Mouse (Mus musculus): ENCODE results near the gene Wwc1. TPM values are rescaled to one million over a fixed set of nuclear protein-coding genes. Genes with fewer than 3 reads are reported as not detected.
A peak's percentile ranks its signal among the peaks of the same experiment; 100 is the strongest.

Gene Wwc1
- polyA plus RNA-seq, 1 experiment from 2014 or later: 7.1 TPM

GRCm38 (mm10) chr11:35899946-35900345, 80.4 kb downstream of the Wwc1 start:
- 66% methylated on average over 9 of the region's 9 CpGs for WGBS

GRCm38 (mm10) chr11:35893454-35893853, 86.9 kb downstream of the Wwc1 start:
- peaks cover 20% of the 10 kb centered on the region for H3K36me3 ChIP-seq
- 64% methylated on average over 4 of the region's 4 CpGs for WGBS
- no peak overlapping the region for H3K4me2 ChIP-seq
- H3K9ac ChIP-seq: no peak overlapping the region
- H3K27ac ChIP-seq: peak overlapping the region; percentile 41; the same call in 1 of the 2 replicates
- no peak overlapping the region for H3K4me3 ChIP-seq (replicated peaks)
- no peaks in the 10 kb centered on the region for H3K9me3 ChIP-seq (replicated peaks)
- H3K27me3 ChIP-seq: no peaks in the 10 kb centered on the region
- H3K4me1 ChIP-seq: peaks cover 13% of the 10 kb centered on the region
- 0 out of 2 replicates have a peak, but pooled peaks have one; percentile 27 for ATAC-seq (replicated peaks; ENCODE audit: low FRiP score)

More at GRCm38 (mm10) chr11:35899946-35900345, 80.4 kb downstream of the Wwc1 start:
- Histone ChIP-seq H3K9me3 (replicated peaks) (no peaks in the 10 kb centered on the region), H3K9ac (no peak overlapping the region), H3K4me2 (no peak overlapping the region), H3K27me3 (no peaks in the 10 kb centered on the region), H3K36me3 (0 out of 2 replicates have a peak, but pooled peaks cover 2% of the 10 kb centered on the region), H3K4me1 (no peaks in the 10 kb centered on the region), H3K27ac (no peak overlapping the region), H3K4me3 (replicated peaks) (no peak overlapping the region)
- ATAC-seq (replicated peaks; ENCODE audit: low FRiP score): no peak

- Histone ChIP-seq H3K27me3 (no peaks in the 10 kb centered on the region), H3K27ac (peak overlapping the region; percentile 41; the same call in 1 of the 2 replicates), H3K36me3 (peaks cover 23% of the 10 kb centered on the region), H3K4me2 (no peak overlapping the region), H3K4me1 (peaks cover 13% of the 10 kb centered on the region), H3K9ac (no peak overlapping the region), H3K9me3 (replicated peaks) (no peaks in the 10 kb centered on the region), H3K4me3 (replicated peaks) (no peak overlapping the region)
- 45% methylated on average over 10 of the region's 10 CpGs for WGBS
- ATAC-seq (replicated peaks; ENCODE audit: low FRiP score): peak; percentile 19; the same call in 1 of the 2 replicates
Measured at GRCm38 (mm10) chr11:35893018-35893421, 87.3 kb downstream of the Wwc1 start.

DNA sequence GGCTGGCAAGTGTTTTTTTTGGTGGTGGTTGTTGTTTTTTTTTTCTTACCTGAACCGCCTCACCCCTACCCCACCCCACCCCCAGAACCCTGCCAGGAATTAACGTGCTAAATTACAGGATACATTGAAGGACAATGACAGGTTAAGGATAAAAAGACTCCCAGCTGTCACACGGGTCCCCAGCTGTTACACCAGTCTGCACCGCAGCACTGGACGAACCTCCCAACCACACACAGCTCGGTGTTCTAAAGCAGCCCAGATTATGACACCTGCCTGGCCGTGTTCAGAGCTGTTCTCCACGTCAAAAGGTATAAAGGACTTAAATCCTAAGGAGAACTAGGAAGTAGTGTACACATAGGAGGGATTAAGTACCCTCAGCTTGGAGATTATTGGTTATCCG, 88.0 kb downstream of the Wwc1 start:
- H3K4me2 ChIP-seq: no peak overlapping the region
- H3K27ac ChIP-seq: peak overlapping the region; percentile 41; the same call in 1 of the 2 replicates
- no peak overlapping the region for H3K9ac ChIP-seq
- no peaks in the 10 kb centered on the region for H3K27me3 ChIP-seq
- H3K4me1 ChIP-seq: peaks cover 13% of the 10 kb centered on the region
- ATAC-seq (replicated peaks; ENCODE audit: low FRiP score): 0 out of 2 replicates have a peak, but pooled peaks have one; percentile 15
- peaks cover 25% of the 10 kb centered on the region for H3K36me3 ChIP-seq
- WGBS: 52% methylated on average over 9 of the region's 9 CpGs
- no peak overlapping the region for H3K4me3 ChIP-seq (replicated peaks)
- H3K9me3 ChIP-seq (replicated peaks): no peaks in the 10 kb centered on the region

DNA sequence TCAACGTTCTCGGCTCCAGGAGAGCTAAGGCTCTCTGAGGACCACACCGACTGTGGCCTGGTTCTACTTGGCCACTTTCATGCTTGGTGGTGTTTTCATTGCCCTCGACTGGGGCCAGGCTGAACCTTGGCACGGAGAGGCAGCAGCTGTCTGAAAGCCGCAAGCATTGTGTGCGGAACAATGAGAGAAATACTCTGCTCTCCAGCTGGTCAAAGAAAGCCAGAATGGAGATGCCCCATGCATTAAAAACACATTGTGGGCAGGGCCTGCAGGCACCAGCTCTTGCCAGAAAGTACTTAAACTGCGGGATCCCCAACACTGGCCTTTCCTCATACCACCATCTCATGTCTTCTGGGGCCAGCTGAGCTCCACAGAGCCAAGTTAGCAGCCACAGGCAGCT, 91.5 kb downstream of the Wwc1 start:
- Histone ChIP-seq H3K27me3 (no peaks in the 10 kb centered on the region), H3K9me3 (replicated peaks) (no peaks in the 10 kb centered on the region), H3K4me2 (no peak overlapping the region), H3K27ac (no peak overlapping the region), H3K9ac (no peak overlapping the region), H3K4me1 (peaks cover 13% of the 10 kb centered on the region), H3K36me3 (peaks cover 27% of the 10 kb centered on the region), H3K4me3 (replicated peaks) (no peak overlapping the region)
- no peak for ATAC-seq (replicated peaks; ENCODE audit: low FRiP score)
- 83% methylated on average over 8 of the region's 8 CpGs for WGBS

DNA sequence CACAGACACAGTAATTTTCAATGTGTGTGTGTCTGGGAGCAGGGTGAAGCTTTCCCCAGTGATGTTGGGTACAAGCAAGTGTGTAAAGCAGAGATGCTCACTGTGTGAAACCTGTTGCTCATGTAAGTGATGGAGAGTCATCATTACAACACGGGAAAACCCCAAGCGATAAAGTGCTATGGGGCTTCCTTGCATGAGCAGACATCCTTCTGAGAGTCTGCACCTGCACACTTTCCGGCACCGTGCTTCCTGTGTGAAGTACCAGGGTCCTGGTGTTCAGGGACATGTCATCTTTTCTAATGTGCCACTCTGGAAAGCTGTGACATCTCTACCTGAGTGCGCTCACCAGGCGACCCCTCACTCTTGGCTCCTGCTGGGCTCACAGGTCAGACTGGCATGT, 97.5 kb downstream of the Wwc1 start:
- Histone ChIP-seq H3K4me2 (no peak overlapping the region), H3K9ac (no peak overlapping the region), H3K27ac (no peak overlapping the region), H3K9me3 (replicated peaks) (no peaks in the 10 kb centered on the region), H3K4me1 (peaks cover 3% of the 10 kb centered on the region; the same call in 1 of the 2 replicates), H3K4me3 (replicated peaks) (no peak overlapping the region), H3K36me3 (peaks cover 23% of the 10 kb centered on the region), H3K27me3 (no peaks in the 10 kb centered on the region)
- WGBS: 98% methylated on average over 6 of the region's 6 CpGs
- ATAC-seq (replicated peaks; ENCODE audit: low FRiP score): no peak

DNA sequence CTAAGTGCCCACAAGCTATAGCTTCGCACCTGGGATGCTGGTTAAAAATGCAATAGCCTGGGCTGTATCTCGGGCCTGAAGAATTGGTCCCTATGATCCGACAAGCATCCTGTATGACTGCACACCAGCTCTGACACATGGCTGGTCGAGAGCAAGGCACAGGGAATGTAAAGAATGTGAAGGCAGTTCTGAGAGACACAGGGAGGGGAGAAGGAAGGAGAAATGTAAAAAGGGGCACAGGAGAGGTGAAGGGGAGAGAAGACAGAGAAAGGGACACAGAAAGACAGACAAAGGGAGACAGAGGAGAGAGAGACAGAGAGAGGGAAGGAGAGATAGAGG, 101.8 kb downstream of the Wwc1 start:
- no peak for ATAC-seq (replicated peaks; ENCODE audit: low FRiP score)
- Histone ChIP-seq H3K4me1 (peaks cover 5% of the 10 kb centered on the region; the same call in 1 of the 2 replicates), H3K27me3 (no peaks in the 10 kb centered on the region), H3K4me3 (replicated peaks) (no peak overlapping the region), H3K27ac (no peak overlapping the region), H3K9me3 (replicated peaks) (no peaks in the 10 kb centered on the region), H3K4me2 (no peak overlapping the region), H3K9ac (no peak overlapping the region), H3K36me3 (peaks cover 20% of the 10 kb centered on the region)
- WGBS: 53% methylated on average over 4 of the region's 4 CpGs

GRCm38 (mm10) chr11:35877651-35878558, 102.4 kb downstream of the Wwc1 start:
- ATAC-seq (replicated peaks; ENCODE audit: low FRiP score): peak; percentile 49; the same call in 1 of the 2 replicates
- Histone ChIP-seq H3K9me3 (replicated peaks) (no peaks in the 10 kb centered on the region), H3K4me1 (peaks cover 5% of the 10 kb centered on the region; the same call in 1 of the 2 replicates), H3K27ac (no peak overlapping the region), H3K4me2 (no peak overlapping the region), H3K36me3 (peaks cover 14% of the 10 kb centered on the region), H3K9ac (no peak overlapping the region), H3K4me3 (replicated peaks) (no peak overlapping the region), H3K27me3 (no peaks in the 10 kb centered on the region)
- WGBS: 55% methylated on average over 14 of the region's 14 CpGs

- H3K9ac ChIP-seq: no peak overlapping the region
- H3K36me3 ChIP-seq: peaks cover 19% of the 10 kb centered on the region
- 48% methylated on average over 21 of the region's 21 CpGs for WGBS
- peaks cover 5% of the 10 kb centered on the region; the same call in 1 of the 2 replicates for H3K4me1 ChIP-seq
- ATAC-seq (replicated peaks; ENCODE audit: low FRiP score): 0 out of 2 replicates have a peak, but pooled peaks have one; percentile 7
- H3K27me3 ChIP-seq: no peaks in the 10 kb centered on the region
- no peak overlapping the region for H3K4me2 ChIP-seq
- H3K4me3 ChIP-seq (replicated peaks): no peak overlapping the region
- H3K9me3 ChIP-seq (replicated peaks): no peaks in the 10 kb centered on the region
- no peak overlapping the region for H3K27ac ChIP-seq
Measured at GRCm38 (mm10) chr11:35873624-35874244, 106.6 kb downstream of the Wwc1 start.

GRCm38 (mm10) chr11:35870961-35871360, 109.4 kb downstream of the Wwc1 start:
- no peaks in the 10 kb centered on the region for H3K27me3 ChIP-seq
- H3K4me1 ChIP-seq: peaks cover 1% of the 10 kb centered on the region
- H3K9me3 ChIP-seq (replicated peaks): no peaks in the 10 kb centered on the region
- no peak overlapping the region for H3K4me3 ChIP-seq (replicated peaks)
- H3K9ac ChIP-seq: no peak overlapping the region
- WGBS: 89% methylated on average over 9 of the region's 9 CpGs
- H3K4me2 ChIP-seq: no peak overlapping the region
- H3K27ac ChIP-seq: no peak overlapping the region
- peaks cover 32% of the 10 kb centered on the region for H3K36me3 ChIP-seq
- ATAC-seq (replicated peaks; ENCODE audit: low FRiP score): no peak

DNA sequence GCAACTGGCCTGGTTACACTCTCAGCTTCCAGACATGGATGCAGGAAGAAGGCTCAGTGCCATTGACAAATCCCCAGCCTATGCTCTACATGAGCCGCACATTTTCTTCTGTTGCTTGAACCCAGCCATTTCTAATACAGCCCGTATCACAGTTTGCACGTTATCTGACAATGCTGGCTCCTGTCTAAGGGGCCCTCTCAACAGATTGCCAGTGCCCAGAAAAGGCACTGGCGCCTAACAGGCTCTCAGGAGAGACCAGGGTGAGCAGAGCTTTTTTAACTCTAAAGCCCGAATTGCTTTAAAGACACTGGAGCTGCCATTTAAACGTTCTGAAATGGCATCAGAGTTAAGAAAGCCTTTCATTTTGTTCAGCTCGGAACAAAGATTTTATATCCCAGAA, 114.2 kb downstream of the Wwc1 start:
- WGBS: 83% methylated on average over 7 of the region's 7 CpGs
- Histone ChIP-seq H3K27me3 (no peaks in the 10 kb centered on the region), H3K9me3 (replicated peaks) (no peaks in the 10 kb centered on the region), H3K4me1 (peaks cover 20% of the 10 kb centered on the region), H3K4me2 (no peak overlapping the region), H3K4me3 (replicated peaks) (no peak overlapping the region), H3K27ac (no peak overlapping the region), H3K9ac (no peak overlapping the region), H3K36me3 (peaks cover 35% of the 10 kb centered on the region)
- no peak for ATAC-seq (replicated peaks; ENCODE audit: low FRiP score)

GRCm38 (mm10) chr11:35864981-35865604, 115.2 kb downstream of the Wwc1 start:
- Histone ChIP-seq H3K27ac (peak overlapping the region; percentile 58; the same call in 1 of the 2 replicates), H3K4me1 (peaks cover 20% of the 10 kb centered on the region), H3K9me3 (replicated peaks) (no peaks in the 10 kb centered on the region), H3K36me3 (peaks cover 32% of the 10 kb centered on the region), H3K4me3 (replicated peaks) (no peak overlapping the region), H3K9ac (no peak overlapping the region), H3K27me3 (no peaks in the 10 kb centered on the region), H3K4me2 (peak overlapping the region; percentile 38)
- ATAC-seq (replicated peaks; ENCODE audit: low FRiP score): peak; percentile 91
- 19% methylated on average over 9 of the region's 9 CpGs for WGBS

All from kidney, embryonic 15.5 days (tissue).